Mouse (Mus musculus) layer of hippocampus, adult 9-10 months (tissue): ENCODE data around the gene Sh3bgrl2.

ENCODE experiments used
- DNase-seq: peaks from one replicate; pipeline ENCODE4 v3.0.0; 2022; ENCODE audit warnings: low spot score

Gene Sh3bgrl2

DNA sequence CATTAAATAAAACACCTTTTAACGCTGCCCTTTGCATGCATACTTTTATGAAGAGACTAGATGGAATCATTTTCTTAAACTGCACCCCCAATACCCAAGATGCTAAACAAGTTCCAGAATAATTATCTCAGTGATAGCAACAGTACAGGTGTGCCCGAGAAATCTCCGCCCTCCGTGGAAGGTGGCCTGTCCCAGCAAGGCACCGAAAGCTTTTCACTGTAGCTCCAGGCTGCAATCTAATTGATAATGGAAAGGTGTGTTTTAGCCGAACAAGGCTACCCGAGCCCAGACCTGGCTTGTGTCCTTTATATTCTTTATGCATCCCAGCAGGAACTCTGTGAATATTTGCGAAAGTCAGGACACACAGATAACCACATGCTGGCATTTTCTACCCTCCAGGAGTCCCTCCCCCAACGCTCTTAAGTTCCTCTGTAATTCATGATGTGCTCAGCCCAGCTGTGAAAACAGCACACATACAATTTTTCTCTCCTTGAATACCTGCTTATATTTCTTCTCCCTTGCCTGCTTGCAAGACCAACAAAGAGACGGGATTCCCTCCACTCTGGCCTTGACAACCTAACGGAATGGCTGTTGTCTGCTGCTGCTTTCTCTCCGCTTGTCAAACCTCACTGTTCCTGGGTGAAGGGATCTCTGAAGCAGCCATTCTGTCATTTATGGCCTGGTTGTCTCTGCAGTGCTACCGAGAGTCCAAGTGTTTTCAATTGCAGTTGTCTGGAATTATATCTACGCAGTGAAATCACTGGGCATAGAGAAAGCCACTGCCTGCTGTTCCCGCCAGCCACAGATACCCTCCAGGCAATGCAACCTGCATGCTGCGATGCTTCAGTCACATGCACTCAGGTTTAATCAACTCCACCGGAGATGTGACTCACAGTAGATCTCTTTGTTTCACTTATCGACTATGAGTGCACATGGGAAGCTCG, 80.8 kb downstream of the Sh3bgrl2 start:
- DNase-seq, result no peak

DNA sequence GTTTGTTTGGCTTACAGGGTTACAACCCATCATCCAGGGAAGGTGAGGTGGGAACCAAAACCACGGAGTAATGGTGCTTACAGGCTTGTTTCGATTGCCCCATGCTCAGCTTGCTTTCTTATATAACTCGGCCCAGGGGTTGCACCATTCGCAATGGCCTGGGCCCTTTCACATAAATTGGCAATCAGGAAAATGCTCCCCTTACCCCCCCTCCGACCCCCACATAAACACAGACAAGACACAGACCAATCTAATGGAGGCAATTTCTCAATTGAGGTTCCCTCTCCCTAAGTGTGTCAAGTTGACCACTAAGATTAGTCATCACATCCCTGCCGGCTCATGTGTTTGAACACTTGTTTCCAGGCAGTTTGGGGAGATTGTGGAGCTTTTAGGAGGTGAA, 82.2 kb downstream of the Sh3bgrl2 start:
- no peak for DNase-seq

DNA sequence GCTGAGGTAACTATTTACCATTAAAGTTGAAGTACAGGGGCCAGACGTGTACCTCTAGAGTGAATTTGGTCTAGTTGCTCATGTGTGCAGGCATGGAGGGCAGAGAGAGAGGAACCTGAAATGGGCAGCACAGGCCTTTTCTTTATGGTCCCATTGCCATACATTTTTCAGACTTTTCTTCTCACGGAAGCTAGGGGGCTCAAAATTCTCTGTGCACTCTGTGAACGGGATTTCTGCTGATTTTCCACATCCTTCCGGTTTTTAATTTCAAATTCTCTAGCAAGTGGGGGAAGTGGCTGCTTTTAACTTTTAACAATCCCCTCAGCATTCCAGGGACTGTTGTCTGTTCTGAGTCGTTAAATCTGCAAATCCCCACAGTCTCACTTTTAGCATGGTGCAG, 83.8 kb downstream of the Sh3bgrl2 start:
- no peak for DNase-seq

DNA sequence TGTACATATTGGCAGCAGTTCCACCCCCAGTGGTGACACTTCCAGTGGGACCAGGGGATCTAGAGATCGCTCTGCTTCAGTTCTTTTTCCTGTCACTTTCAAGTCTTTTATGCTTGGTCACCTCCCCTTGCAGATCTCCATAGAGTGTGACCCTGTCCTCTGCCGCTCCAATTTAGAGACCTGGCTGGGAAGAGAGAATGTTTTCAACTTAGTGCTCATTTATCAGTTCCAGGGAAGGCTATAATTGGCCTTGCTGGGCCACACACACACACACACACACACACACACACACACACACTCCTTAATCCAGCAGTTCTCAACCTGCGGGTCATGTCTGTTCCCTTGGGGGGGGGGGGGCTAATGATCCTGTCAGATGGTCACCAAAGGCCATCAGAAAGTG, 86.6 kb downstream of the Sh3bgrl2 start:
- DNase-seq, result no peak

DNA sequence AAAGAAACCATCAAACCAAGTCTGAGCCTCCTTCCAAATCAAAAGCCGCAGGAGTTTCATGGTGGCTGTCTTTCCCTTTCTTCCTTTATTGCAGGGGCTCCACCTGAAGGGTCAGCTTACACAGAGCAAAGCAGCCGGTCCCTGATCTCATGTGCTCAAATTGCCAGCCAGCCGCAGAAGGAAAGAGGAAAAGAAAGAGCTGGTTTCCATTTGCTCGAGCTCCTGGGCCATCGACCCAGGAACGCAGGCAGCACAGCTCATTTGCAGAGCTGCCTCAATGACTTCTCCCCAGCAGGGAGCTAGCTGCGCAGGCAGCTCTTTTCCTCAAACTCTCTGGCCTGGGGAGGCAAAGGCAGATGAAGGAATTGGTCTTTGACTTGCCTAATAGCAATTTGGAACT, 87.9 kb downstream of the Sh3bgrl2 start:
- no peak for DNase-seq

DNA sequence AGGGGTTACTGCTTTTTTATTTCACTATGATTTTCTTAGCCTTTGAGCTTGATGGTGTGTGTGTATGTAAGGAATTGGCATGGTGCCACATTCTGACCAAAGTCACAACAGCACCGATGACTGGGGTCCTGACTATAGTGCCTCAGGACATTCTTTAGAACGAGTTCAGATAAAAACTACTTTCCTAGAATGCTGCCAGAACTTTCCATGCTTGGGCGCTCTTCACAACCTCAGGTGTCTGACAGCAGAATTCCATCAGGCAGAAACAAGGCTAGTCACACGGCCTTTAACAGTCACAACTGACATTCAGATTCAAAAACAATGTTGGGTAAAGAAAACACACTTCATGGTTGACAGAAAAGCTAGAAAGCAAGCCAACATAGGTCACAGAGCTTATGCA, 95.0 kb downstream of the Sh3bgrl2 start:
- DNase-seq, result no peak

DNA sequence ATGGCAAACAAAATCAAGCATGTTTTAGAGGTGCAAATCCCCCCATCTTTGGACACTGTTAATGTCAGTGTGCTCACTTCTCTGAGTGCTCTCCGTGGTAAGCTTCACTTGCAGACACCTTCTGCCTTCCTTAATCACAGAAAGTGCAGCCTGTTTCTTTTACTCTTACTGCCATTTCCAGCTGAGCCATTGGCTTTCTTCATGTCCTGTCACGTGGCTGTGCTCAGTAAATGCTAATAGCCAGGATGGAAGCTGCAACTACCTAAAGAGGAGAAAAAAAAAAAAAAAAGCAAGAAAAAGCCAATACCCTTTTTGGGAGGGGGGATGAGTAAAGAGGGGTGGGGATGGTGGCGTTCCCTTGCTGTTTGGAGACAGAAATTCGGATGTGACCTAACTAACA, 95.7 kb downstream of the Sh3bgrl2 start:
- DNase-seq, result no peak

DNA sequence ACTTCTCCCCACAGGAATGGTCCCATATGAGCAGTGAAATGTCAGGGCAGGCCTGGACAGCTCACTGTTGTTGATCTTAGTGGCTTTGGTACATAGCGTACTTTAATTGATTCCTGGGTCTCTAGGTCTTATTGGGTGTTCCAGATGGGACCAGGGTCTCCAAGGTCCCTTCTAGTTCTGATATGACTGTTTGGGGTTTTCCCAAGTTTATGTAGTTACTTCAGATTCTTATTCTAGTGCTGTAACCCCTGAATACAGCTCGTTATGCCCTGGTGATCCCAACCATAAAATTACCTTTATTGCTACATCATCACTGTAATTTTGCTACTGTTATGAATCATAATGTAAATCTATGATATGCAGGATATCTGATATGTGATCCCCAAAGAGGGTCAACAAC, 98.1 kb downstream of the Sh3bgrl2 start:
- no peak for DNase-seq

DNA sequence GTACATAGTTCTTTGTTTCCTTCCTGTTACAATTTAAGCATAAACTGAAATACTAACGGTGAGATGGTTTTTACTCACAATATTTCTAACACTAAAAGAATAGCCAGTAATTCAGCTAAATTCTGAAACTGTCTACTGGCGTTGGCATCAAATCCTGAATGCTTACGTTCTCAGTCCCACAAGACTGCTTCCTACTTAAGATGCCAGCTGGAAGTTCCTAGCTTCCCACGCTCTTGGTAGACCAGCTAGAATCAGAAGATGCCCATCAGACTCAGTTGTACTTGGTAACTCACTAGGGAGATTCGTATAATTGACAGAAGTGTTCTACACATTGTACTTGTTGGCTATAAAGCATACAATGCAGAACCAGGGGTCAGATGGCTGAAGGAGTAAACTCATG, 98.6 kb downstream of the Sh3bgrl2 start:
- DNase-seq, result no peak

DNA sequence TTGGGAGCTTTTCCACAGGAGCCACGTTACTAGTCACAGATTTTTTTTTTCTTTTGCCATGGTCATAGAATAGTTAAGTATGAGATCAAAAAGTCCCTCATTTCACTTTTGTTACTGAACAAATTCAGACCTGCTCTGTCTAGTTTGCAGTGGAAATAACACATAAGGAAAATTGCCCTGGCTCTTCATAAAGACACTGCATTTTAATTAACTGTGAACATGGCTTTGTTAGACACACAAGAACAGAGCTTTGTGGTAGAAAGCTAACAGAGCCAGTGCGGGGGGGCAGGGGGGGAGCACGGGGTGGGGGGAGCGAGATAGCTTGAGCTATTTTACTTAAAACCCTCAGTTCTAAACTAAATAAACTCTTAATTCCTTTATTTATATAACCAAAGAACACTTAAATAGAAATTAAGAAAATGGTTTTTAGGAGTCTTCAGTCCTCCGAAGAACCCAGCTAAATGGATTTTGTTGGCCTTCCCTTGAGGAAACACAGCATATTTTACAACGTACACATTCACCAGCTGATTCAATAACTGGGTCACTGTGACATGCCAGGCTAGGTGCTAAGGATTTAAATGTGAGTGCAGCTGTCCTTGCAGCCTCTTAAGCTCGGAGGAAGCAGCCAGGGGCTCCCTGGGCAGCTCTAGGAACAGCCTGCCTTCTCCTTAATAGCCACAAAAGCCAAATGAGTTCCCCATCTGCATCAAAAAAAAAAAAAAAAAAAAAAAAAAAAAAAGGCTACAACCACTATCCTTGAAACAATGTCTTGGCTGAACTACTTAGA, 100.0 kb downstream of the Sh3bgrl2 start:
- no peak for DNase-seq

DNA sequence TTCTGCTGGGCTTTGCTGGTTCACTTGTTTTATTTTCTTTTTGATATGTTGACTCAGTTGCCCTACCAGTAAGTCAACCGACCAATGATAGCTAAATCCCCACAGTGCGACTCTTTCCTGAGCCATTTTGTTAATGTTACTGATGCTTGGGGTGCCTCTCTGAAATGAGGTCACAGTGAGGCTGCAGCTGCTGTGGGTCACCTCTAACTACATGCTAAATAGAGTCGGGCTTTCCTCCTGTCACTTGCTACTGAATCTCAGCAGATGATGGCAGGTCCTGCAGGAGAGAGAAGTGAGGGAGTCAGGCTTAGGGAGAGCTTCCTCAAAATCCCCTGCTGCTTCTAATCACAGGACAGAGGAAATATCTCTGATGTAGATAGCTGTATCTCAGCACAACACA, 100.6 kb downstream of the Sh3bgrl2 start:
- no peak for DNase-seq

DNA sequence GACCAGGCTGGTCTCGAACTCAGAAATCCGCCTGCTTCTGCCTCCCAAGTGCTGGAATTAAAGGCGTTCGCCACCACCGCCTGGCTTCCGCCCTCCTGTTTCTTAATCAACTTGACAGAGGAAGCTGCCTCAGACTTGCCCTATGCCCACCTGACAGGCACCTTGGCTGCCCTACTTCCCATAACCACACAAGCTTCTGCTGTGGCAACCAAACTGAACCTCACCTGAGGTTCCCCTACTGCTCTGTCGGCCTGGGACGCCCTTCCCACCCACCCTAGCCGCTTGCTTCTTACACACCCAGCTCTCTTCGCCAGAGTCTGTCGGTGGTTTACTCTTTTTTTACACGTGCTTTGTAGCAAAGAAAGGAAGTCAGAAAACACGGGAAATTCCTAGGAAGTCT, 103.9 kb downstream of the Sh3bgrl2 start:
- DNase-seq, result no peak

DNA sequence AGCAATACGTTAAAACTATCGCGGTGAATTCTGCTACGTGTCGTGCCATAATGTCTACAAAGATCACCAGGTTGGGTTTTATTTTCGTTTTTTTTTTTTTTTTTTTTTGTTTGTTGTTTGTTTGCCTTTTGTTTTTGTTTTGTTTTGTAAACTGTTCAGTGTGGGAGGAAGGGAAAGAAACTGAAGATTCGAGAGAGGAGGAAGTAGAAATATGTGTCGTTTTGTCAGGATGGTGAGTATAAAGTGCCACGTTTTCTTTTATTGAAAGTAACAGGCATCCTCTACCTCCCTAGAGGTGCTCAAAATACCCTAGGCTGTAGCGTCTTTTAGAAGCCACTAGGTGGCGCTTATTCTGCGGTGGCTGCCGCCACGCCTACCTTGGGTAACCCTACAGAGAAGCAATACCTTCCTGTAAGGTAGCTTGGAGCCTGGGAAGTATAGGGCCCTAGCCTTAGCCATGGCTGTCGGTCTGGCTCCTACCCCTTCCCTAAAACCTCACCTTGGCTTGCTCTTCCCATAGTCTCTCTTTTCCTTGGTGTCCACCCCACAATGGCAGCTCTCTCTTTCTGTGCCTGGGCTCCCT, 104.6 kb downstream of the Sh3bgrl2 start:
- DNase-seq, result no peak

DNA sequence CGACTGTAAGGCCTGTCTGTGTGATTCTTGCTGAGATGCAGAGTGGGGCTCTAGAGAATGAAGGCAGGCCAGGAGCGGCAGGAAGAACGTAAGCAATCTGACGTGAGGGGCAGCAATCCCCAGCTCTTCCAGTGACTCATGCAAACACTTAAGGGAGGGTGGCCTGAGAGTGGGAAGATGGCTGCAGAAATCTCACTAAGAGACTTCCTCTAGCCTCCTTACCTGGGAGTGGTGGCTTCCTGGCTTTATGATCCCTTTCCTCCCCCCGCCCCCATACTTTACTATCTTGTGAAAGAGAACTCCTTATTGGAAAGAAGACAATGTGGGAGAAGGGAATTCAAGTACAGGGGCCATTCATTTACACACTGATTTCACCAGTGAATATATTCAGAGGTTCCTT, 106.5 kb downstream of the Sh3bgrl2 start:
- DNase-seq, result no peak

DNA sequence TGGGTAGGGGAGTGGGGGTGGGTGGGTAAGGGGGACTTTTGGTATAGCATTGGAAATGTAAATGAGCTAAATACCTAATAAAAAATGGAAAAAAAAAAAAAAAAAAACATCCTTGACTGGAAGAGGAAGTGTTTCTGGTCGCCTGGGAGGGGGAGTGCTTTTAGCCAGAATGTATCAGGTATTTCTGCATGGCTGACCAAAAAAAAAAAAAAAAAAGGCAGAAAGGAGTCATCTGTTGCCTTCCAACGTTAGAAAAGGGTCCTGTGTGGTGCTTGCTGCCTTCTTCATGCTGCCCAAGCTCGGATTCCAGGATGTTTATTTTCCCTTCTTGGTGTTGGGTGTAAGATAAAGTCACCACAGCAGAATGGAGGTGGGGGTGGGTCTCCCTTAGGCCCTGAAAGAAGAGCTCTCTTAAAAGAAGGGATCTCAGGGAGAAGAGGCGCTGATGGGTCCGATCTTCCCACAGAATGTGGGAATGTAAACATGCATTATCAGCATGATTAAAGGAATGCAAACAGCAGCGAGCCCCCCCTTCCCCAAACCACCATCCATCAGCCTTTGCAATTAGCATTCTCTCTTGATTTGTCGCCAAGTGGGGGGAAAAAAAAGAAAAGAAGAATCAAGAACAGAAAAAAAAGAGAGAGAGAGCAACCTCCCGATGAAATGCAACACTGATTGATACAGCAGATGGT, 109.0 kb downstream of the Sh3bgrl2 start:
- DNase-seq, result no peak

DNA sequence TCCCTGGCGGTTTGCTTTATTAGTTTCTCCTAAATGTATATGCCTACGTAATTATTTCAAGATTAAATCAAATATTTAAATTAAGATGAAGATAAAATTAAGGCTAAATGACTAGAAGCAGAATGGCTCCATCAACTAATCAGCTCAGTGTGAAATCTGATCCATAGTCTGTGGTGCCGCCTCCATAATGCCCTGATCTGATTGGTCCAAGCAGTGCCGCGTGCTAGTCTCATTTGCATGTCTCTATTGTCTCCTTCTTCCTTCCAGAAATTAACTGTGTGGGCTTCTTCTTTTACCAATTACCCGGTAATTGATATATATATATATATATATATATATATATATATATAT, 109.5 kb downstream of the Sh3bgrl2 start:
- DNase-seq, result no peak

DNA sequence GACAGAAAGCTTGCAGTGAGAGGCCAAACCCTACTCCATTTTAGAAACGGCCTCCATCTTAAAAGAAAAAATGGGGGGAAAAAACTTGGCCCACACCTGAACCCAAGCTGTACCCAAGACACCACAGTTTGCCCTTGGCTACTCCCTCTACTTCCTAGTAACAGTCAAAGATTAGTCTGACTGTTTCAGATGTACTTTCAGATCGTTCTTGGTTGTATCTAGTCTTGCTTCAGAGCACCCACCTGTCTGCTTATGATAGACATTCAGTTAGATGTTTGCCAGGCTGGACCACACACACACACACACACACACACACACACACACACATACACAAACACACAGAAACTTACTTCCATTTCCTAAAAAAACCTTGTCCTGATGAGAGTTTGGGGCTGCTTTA, 111.0 kb downstream of the Sh3bgrl2 start:
- no peak for DNase-seq

DNA sequence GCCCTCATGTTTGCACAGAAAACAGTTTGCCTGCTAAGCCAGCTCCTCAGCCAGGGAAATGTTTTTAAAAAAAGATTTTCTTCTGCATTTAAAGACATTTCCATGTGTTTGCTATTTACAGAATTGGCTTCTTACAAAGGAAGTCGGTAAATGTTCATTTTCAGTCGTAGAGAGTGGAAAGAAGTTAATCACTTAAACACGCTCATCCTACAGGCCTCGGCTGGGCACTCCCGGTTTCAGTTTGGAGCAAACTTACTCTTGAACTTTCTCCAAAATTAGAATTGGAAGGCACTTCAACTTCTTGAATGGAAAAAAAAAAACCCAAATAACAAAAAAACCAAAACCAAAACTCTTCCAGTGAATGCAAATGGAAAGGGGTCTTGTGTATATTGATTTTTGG, 113.7 kb downstream of the Sh3bgrl2 start:
- DNase-seq, result no peak

DNA sequence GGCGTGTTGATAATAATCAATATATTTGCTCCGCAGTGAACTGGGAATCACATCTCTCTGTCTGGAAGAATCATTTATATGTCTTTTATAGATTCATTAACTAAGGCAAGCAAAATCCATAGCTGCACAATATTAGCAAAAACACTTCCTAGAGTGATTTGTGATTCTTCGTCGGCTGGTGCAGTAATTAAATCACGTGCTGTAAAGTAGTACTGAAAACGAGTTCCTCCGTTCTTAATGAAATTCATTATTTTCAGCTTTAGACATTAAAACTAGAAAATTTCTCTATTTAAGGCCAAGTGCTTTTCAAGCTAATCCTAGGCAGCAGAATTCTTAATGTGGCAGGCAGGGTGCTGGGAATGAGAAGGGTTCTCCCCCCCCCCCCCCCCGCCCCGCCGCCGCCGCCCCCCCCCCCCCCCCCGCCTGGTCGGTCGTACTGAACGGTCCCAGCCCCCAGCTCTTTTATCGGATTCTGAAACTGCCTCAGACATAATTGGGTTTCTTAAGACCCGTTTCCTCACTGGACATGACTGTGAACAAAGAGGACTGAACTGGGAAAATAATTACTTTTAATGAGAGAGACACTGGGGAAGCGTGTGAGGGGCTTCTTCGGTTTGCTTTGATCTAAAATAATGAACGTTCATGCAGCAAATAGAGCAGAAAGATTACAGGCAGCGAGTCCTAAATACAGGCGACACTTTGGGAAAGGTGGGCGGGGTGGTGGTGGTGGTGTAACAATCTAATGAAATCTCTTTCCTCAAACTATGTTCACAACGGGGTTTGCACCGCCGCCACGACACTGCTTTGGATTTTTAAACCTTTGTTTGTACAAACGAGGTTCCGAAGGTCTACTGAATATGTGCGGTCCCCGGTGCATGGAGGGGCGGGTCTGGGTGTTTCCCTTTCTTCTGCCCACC, 116.1 kb downstream of the Sh3bgrl2 start:
- DNase-seq, result no peak

DNA sequence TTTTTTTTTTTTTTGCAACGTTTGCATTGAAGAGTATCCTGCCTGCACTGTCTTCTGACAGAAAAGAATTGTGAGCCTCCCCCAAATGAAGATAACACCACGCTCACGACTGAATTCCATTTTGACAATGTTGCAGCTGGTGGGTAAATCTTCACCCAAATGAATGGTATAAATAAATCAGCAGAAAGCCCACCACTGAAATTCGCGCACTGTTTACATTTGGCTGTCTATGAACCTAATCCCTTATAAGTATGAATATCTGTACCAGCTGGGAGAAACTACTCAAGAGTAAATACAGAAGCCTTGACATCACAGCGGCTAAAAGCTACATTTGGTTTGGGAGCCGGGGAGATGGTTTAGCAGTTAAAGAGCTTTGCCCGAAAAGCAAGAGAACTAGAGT, 116.8 kb downstream of the Sh3bgrl2 start:
- DNase-seq, result no peak

DNA sequence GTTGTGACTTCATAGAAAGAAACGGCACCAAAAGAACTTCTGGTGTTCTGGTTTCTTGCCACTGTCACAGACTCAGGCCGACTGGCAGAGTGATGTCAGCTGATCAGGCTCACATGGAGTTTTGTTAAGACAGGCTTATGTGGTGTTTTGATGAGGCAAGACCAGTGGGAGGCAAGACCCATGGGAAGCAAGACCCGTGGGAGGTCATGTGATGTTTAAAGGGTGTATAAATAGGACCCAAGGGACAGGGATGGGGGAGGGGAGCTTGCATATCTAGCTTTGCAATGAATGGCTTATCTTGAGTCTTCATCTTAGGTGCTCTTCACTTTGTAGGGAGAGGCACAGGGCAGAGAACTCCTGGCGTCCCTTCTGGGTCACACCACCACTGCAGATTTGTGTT, 118.9 kb downstream of the Sh3bgrl2 start:
- DNase-seq, result no peak
